ENCODE assay signal across 7 mouse cellular contexts in the genomic region with DNA sequence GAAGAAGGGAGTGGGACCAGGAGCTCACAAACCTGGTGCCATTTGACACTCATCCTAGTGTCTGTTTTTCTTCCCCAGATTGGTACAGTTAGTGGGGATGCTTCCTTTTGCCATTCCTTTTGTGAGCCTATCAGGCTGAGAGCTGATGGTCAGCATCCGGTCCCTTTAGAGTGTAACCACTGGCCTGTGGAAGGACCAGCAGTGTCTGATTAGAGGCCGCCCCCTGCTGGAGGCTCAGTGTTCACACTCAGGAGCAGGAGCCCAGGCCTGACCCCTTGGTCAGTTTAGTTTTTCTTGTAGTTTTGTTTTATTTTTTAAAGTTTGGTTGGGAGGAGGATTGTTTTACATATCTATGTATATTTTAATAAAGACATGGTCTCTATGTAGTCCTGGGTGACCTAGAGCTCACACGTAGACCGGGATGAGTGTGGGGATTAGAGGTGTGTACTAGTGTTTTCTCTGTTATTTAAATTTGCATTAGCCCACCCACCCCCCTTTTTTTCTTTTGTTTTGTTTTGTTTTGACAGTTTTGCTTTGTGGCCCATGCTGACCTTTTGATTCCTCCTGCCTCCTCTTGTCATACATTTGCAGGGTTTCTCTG. TPM values are rescaled to one million over a fixed set of nuclear protein-coding genes. Genes with fewer than 3 reads are reported as not detected.
A peak's percentile ranks its signal among the peaks of the same experiment; 100 is the strongest.
DNase-seq lines count a peak whose midpoint lies in the region; ATAC-seq lines count a peak whose summit lies in the region.

No protein-coding gene starts in this region.

- H3K4me3 ChIP-seq in intestine, embryonic 16.5 days (ENCODE audit: low read length) = no peak overlapping the region
- H3K4me3 ChIP-seq in limb, embryonic 10.5 days = no peak overlapping the region
- H3K4me3 ChIP-seq in midbrain, embryonic 13.5 days (replicated peaks) = no peak overlapping the region

- H3K4me1 ChIP-seq in intestine, embryonic 16.5 days (ENCODE audit: control insufficient read depth, insufficient read depth, low read length) = peaks cover 8% of the 10 kb centered on the region
- H3K4me1 ChIP-seq in limb, embryonic 10.5 days = no peaks in the 10 kb centered on the region
- no peaks in the 10 kb centered on the region for H3K4me1 ChIP-seq in midbrain, embryonic 13.5 days (replicated peaks)

- no peaks in the 10 kb centered on the region for H3K9me3 ChIP-seq in intestine, embryonic 16.5 days (ENCODE audit: control insufficient read depth, low read length)
- no peaks in the 10 kb centered on the region for H3K9me3 ChIP-seq in limb, embryonic 10.5 days (replicated peaks)
- H3K9me3 ChIP-seq in midbrain, embryonic 13.5 days = no peaks in the 10 kb centered on the region

- H3K9ac ChIP-seq in intestine, embryonic 16.5 days (ENCODE audit: low read depth, low read length) = 0 out of 2 replicates have a peak overlapping the region, but pooled peaks have one; percentile 25
- H3K9ac ChIP-seq in midbrain, embryonic 13.5 days (replicated peaks) = no peak overlapping the region

- H3K27ac ChIP-seq in intestine, embryonic 16.5 days (ENCODE audit: low read length) = peak overlapping the region; percentile 83
- no peak overlapping the region for H3K27ac ChIP-seq in limb, embryonic 10.5 days
- H3K27ac ChIP-seq in midbrain, embryonic 13.5 days = no peak overlapping the region

- no peaks in the 10 kb centered on the region for H3K27me3 ChIP-seq in intestine, embryonic 16.5 days (replicated peaks; ENCODE audit: control insufficient read depth, insufficient read depth, low read length)
- no peaks in the 10 kb centered on the region for H3K27me3 ChIP-seq in limb, embryonic 10.5 days (ENCODE audit: low read depth, poor library complexity, severe bottlenecking)
- H3K27me3 ChIP-seq in midbrain, embryonic 13.5 days = no peaks in the 10 kb centered on the region

- H3K4me2 ChIP-seq in intestine, embryonic 16.5 days (ENCODE audit: low read depth, low read length) = no peak overlapping the region
- no peak overlapping the region for H3K4me2 ChIP-seq in midbrain, embryonic 13.5 days (replicated peaks)

- ATAC-seq in activated CD4-positive, CD25-positive, alpha-beta regulatory T cell, adult 4 months = peak; percentile 54
- ATAC-seq in intestine, embryonic 16.5 days = peak; percentile 86
- peak; percentile 76 for ATAC-seq in midbrain, embryonic 13.5 days

- peak; percentile 51 to 77 for DNase-seq in cerebellum, postnatal 4 days (ENCODE audit: low spot score in 2 of 2)
- peak; percentile 74 for DNase-seq in gastrocnemius, postnatal 25 days
- peak; percentile 80 for DNase-seq in limb, embryonic 10.5 days (ENCODE audit: low spot score)
- DNase-seq in spleen, adult 12 weeks (ENCODE audit: low spot score) = peak; percentile 67

- peaks cover 33% of the 10 kb centered on the region for H3K36me3 ChIP-seq in intestine, embryonic 16.5 days (ENCODE audit: control insufficient read depth, insufficient read depth, low read length)
- H3K36me3 ChIP-seq in limb, embryonic 10.5 days = peaks cover 99% of the 10 kb centered on the region
- peaks cover 98% of the 10 kb centered on the region for H3K36me3 ChIP-seq in midbrain, embryonic 13.5 days

- 54% methylated on average over 4 of the region's 4 CpGs for WGBS in intestine, embryonic 16.5 days
- WGBS in limb, embryonic 10.5 days = 71% methylated on average over 4 of the region's 4 CpGs
- WGBS in midbrain, embryonic 13.5 days = 54% methylated on average over 4 of the region's 4 CpGs

RNA-seq across cellular contexts. Expression of a gene that starts 25.5 kb away (rescaled TPM):
- polyA plus RNA-seq in activated CD4-positive, CD25-positive, alpha-beta regulatory T cell, adult 4 months (2017; shearing (Covaris generic)) = 10 to 100 TPM; 14.0 to 16.1 TPM
- 10 to 100 TPM; 22.4 to 25.6 TPM for total RNA-seq in gastrocnemius, postnatal 25 days (2021)
- 9.6 and 11.1 TPM in 2 replicates for polyA plus RNA-seq in intestine, embryonic 16.5 days (2015; fragmentation: Nextera tagmentation; extraction: Ambion mirVana)
- polyA plus RNA-seq in limb, embryonic 10.5 days (2016; fragmentation: Nextera tagmentation; extraction: Ambion mirVana) = 22.9 and 24.6 TPM in 2 replicates
- 18.2 and 22.1 TPM in 2 replicates for polyA plus RNA-seq in midbrain, embryonic 13.5 days (2015; fragmentation: Nextera tagmentation; extraction: Ambion mirVana)

RNA-seq across cellular contexts. Expression of a gene that starts 26.4 kb away (rescaled TPM):
- 1 to 10 TPM; 5.7 to 9.2 TPM for polyA plus RNA-seq in activated CD4-positive, CD25-positive, alpha-beta regulatory T cell, adult 4 months (2017; shearing (Covaris generic))
- 10 to 100 TPM; 37.4 to 39.4 TPM for total RNA-seq in gastrocnemius, postnatal 25 days (2021)
- polyA plus RNA-seq in intestine, embryonic 16.5 days (2015; fragmentation: Nextera tagmentation; extraction: Ambion mirVana) = 52.4 and 62.8 TPM in 2 replicates
- 74.8 and 86.2 TPM in 2 replicates for polyA plus RNA-seq in limb, embryonic 10.5 days (2016; fragmentation: Nextera tagmentation; extraction: Ambion mirVana)
- polyA plus RNA-seq in midbrain, embryonic 13.5 days (2015; fragmentation: Nextera tagmentation; extraction: Ambion mirVana) = 48.1 and 59.4 TPM in 2 replicates

RNA-seq across cellular contexts. Expression of a gene that starts 38.6 kb away (rescaled TPM):
- 100 to 1,000 TPM in 1 of 2 experiments, 10 to 100 TPM in 1; 75.9 to 106 TPM for polyA plus RNA-seq in activated CD4-positive, CD25-positive, alpha-beta regulatory T cell, adult 4 months (2017; shearing (Covaris generic))
- total RNA-seq in gastrocnemius, postnatal 25 days (2021) = 10 to 100 TPM; 25.2 to 26.4 TPM
- polyA plus RNA-seq in intestine, embryonic 16.5 days (2015; fragmentation: Nextera tagmentation; extraction: Ambion mirVana) = 238 and 263 TPM in 2 replicates
- 483 and 484 TPM in 2 replicates for polyA plus RNA-seq in limb, embryonic 10.5 days (2016; fragmentation: Nextera tagmentation; extraction: Ambion mirVana)
- 267 and 272 TPM in 2 replicates for polyA plus RNA-seq in midbrain, embryonic 13.5 days (2015; fragmentation: Nextera tagmentation; extraction: Ambion mirVana)

RNA-seq across cellular contexts. Expression of a gene that starts 51.3 kb away (rescaled TPM):
- under 1 TPM in 1 of 2 experiments, not detected in 1; 0.22 TPM for polyA plus RNA-seq in activated CD4-positive, CD25-positive, alpha-beta regulatory T cell, adult 4 months (2017; shearing (Covaris generic))
- not detected for total RNA-seq in gastrocnemius, postnatal 25 days (2021)
- polyA plus RNA-seq in intestine, embryonic 16.5 days (2015; fragmentation: Nextera tagmentation; extraction: Ambion mirVana) = 0.13 and 0.27 TPM in 2 replicates
- polyA plus RNA-seq in limb, embryonic 10.5 days (2016; fragmentation: Nextera tagmentation; extraction: Ambion mirVana) = 0.60 and 0.69 TPM in 2 replicates
- polyA plus RNA-seq in midbrain, embryonic 13.5 days (2015; fragmentation: Nextera tagmentation; extraction: Ambion mirVana) = 2.3 and 3.3 TPM in 2 replicates
